10 mouse cellular contexts compared by ENCODE assay signal in the genomic region with DNA sequence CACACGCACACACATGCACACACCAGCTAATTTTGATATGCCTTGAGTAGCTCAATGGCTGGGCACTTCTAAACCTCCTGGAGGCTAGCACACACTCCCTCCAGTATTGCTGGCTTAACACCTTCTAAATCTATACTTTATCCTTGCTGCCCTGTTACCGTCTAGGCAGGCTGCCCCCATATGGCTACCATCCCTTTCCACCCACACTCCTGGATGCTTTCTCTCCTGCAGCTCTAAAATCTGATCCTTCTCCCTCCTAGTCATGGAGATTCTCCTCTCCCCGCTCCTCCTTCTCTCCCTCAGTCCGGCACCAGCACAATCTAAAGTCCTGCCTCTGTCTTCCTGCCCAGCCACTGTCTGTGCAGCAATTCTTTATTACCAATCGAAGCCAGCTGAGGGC.
"Had no signal": no experiment of that assay in that cellular context is flagged by ENCODE, and none has a peak within 500 bp of the region (broad histone marks: within the 10 kb centered on the region; RNA-seq: fewer than 3 reads in every experiment).

No protein-coding gene starts in this region.

- DNase-seq: kidney, postnatal 25 days; layer of hippocampus, adult 9-11 months; liver, embryonic 13.5 days; lung, adult 2 months; lung, postnatal 14 days; lung, postnatal 4 days; thymus, postnatal 25 days had no signal

- H3K27me3 ChIP-seq: liver, embryonic 13.5 days had no signal

- H3K4me3 ChIP-seq: layer of hippocampus, adult 2 months; liver, embryonic 13.5 days had no signal

- H3K9ac ChIP-seq: liver, embryonic 13.5 days had no signal

- H3K36me3 ChIP-seq: liver, embryonic 13.5 days had no signal

- H3K4me1 ChIP-seq: liver, embryonic 13.5 days had no signal

- H3K27ac ChIP-seq: kidney, postnatal 0 days; layer of hippocampus, adult 2 months; liver, embryonic 13.5 days; stomach, postnatal 0 days had no signal
